Mouse (Mus musculus) mesoderm, embryonic 11.5 days (tissue): ENCODE results near the gene Pde3a.
A peak's percentile ranks its signal among the peaks of the same experiment; 100 is the strongest.

ENCODE experiments used
- DNase-seq: peaks from one replicate; pipeline ENCODE4 v3.0.0-alpha.2; 2012; ENCODE audit warnings: low read depth, low spot score

Pde3a gene

GRCm38 (mm10) chr6:141487266-141487665 lies 238.2 kb downstream of the Pde3a start:
- peak; percentile 39 for DNase-seq

GRCm38 (mm10) chr6:141488619-141489018 lies 239.6 kb downstream of the Pde3a start:
- peak; percentile 73 for DNase-seq

- no peak for DNase-seq
Observed at GRCm38 (mm10) chr6:141494909-141495308, 245.8 kb downstream of the Pde3a start.

GRCm38 (mm10) chr6:141495634-141496418 lies 246.8 kb downstream of the Pde3a start:
- peak; percentile 56 for DNase-seq

- DNase-seq, result no peak
Observed at GRCm38 (mm10) chr6:141499511-141499910, 250.4 kb downstream of the Pde3a start.

- no peak for DNase-seq
Observed at GRCm38 (mm10) chr6:141501171-141501570, 252.1 kb downstream of the Pde3a start.

- DNase-seq, result no peak
Observed at GRCm38 (mm10) chr6:141522541-141522940, 273.5 kb downstream of the Pde3a start.

- DNase-seq, result no peak
Observed at GRCm38 (mm10) chr6:141523747-141524640, 274.9 kb downstream of the Pde3a start, which contains the start of gene Slco1c1. Gene Slco1c1 (plus strand): TSS chr6:141524368.

GRCm38 (mm10) chr6:141525787-141526186 lies 276.7 kb downstream of the Pde3a start:
- no peak for DNase-seq

- DNase-seq, result no peak
Observed at GRCm38 (mm10) chr6:141530865-141531264, 281.8 kb downstream of the Pde3a start.

- DNase-seq, result no peak
Observed at GRCm38 (mm10) chr6:141537298-141537697, 288.2 kb downstream of the Pde3a start.

- no peak for DNase-seq
Observed at GRCm38 (mm10) chr6:141541136-141541535, 292.1 kb downstream of the Pde3a start.

GRCm38 (mm10) chr6:141543344-141543743 lies 294.3 kb downstream of the Pde3a start:
- DNase-seq, result no peak
